Mouse (Mus musculus): Measurements from ENCODE around the gene Aip. TPM values are rescaled to one million over a fixed set of nuclear protein-coding genes. Genes with fewer than 3 reads are reported as not detected.
A peak's percentile ranks its signal among the peaks of the same experiment; 100 is the strongest.
"Not testable (repeated sequence)": the region's sequence is repeated elsewhere in the genome, so short reads cannot be mapped to it uniquely, and the experiment has no call there.

Aip gene
- total RNA-seq, 1 experiment, result 26.9 TPM

DNA sequence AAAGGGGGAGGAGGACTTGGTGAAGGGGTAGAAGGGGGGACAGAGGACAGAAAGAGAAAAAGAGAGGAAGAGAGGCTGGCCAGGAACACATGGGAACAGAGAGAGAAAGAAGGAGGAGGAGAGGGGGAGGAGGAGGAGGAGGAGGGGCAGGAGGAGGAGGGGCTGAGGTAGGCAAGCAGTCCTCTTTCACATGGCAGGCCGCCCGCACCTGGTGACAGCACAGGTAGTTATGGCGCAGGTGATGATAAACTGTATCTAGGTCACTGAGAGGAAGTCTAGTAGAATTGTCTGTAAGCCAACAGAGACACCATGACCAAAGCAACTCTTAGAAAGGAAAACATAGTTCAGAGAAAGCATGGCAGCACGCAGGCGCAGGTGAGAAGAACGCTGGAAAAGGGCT, 54.3 kb downstream of the Aip start:
- Histone ChIP-seq H3K27ac (ENCODE audit: insufficient read depth, low read depth, low read length, poor library complexity, severe bottlenecking) (no peak overlapping the region), H3K36me3 (ENCODE audit: control insufficient read depth, insufficient read depth, low read length, poor library complexity, severe bottlenecking) (no peaks in the 10 kb centered on the region), H3K9ac (ENCODE audit: insufficient read depth, low read depth, low read length, poor library complexity, severe bottlenecking) (no peak overlapping the region), H3K4me1 (ENCODE audit: control insufficient read depth in 2 of 2, insufficient read depth in 2 of 2, low read length in 2 of 2, poor library complexity in 1 of 2) (0 out of 4 replicates have a peak, but pooled peaks cover 0 to 5% of the 10 kb centered on the region in 2 experiments), H3K4me3 (ENCODE audit: insufficient read depth in 1 of 2, low read depth in 1 of 2, low read length in 2 of 2, poor library complexity in 1 of 2, severe bottlenecking in 1 of 2) (no peak overlapping the region), H3K9me3 (ENCODE audit: control insufficient read depth, insufficient read depth, low read depth, low read length) (no peaks in the 10 kb centered on the region)
- TF ChIP-seq ZC3H11A (IDR thresholded peaks at IDR 0.05; ENCODE audit: borderline replicate concordance, low read depth, low read length) (no peak), MAFK (IDR thresholded peaks at IDR 0.05; ENCODE audit: insufficient read depth, low read depth, low read length) (no peak), ZNF384 (IDR thresholded peaks at IDR 0.05; ENCODE audit: low read depth, low read length) (no peak), CHD2 (IDR thresholded peaks at IDR 0.05; ENCODE audit: low read depth, low read length) (no peak), HCFC1 (IDR thresholded peaks at IDR 0.05; ENCODE audit: borderline replicate concordance, insufficient read depth, low read length) (no peak)
- no peak for DNase-seq (ENCODE audit: low read depth, low spot score)
- in situ Hi-C loops (cut with MboI; ENCODE audit: low sequenced_read_pairs in 2 of 2, unreplicated experiment in 2 of 2), result no loop called here

DNA sequence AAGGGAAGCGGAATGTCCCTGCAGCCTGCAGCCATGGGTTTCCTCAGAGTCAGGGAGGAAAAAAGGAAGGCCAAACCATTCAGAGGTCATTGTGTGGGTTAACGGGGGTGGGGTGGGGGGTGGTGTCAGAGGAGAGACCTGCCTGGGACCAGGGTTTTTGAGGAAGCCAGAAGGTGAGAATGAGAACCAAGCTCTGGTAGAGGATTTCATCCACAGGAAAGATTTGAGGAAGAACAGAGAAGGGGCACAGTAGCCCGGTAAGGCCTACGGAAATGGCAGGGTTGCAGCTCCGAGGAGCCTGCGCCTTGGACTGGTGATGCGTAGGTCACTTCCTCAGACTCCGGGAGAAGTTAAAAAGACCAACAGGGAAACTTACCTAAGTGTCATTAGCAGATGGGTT, 54.9 kb downstream of the Aip start:
- no peak for TF ChIP-seq CHD2 (IDR thresholded peaks at IDR 0.05; ENCODE audit: low read depth, low read length)
- TF ChIP-seq MAFK (IDR thresholded peaks at IDR 0.05; ENCODE audit: insufficient read depth, low read depth, low read length), result no peak
- no peak for TF ChIP-seq ZNF384 (IDR thresholded peaks at IDR 0.05; ENCODE audit: low read depth, low read length)
- no peak for TF ChIP-seq ZC3H11A (IDR thresholded peaks at IDR 0.05; ENCODE audit: borderline replicate concordance, low read depth, low read length)
- no peak for TF ChIP-seq HCFC1 (IDR thresholded peaks at IDR 0.05; ENCODE audit: borderline replicate concordance, insufficient read depth, low read length)
- H3K9ac ChIP-seq (ENCODE audit: insufficient read depth, low read depth, low read length, poor library complexity, severe bottlenecking), result no peak overlapping the region
- 0 out of 4 replicates have a peak, but pooled peaks cover 0 to 5% of the 10 kb centered on the region in 2 experiments for H3K4me1 ChIP-seq (ENCODE audit: control insufficient read depth in 2 of 2, insufficient read depth in 2 of 2, low read length in 2 of 2, poor library complexity in 1 of 2)
- H3K4me3 ChIP-seq (ENCODE audit: insufficient read depth in 1 of 2, low read depth in 1 of 2, low read length in 2 of 2, poor library complexity in 1 of 2, severe bottlenecking in 1 of 2), result peak overlapping the region in 1 of 2 experiments; percentile 22; a peak in 1 of 4 replicates
- in situ Hi-C loops (cut with MboI; ENCODE audit: low sequenced_read_pairs in 2 of 2, unreplicated experiment in 2 of 2), result no loop called here
- no peaks in the 10 kb centered on the region for H3K9me3 ChIP-seq (ENCODE audit: control insufficient read depth, insufficient read depth, low read depth, low read length)
- no peak for DNase-seq (ENCODE audit: low read depth, low spot score)
- no peaks in the 10 kb centered on the region for H3K36me3 ChIP-seq (ENCODE audit: control insufficient read depth, insufficient read depth, low read length, poor library complexity, severe bottlenecking)
- H3K27ac ChIP-seq (ENCODE audit: insufficient read depth, low read depth, low read length, poor library complexity, severe bottlenecking), result no peak overlapping the region

DNA sequence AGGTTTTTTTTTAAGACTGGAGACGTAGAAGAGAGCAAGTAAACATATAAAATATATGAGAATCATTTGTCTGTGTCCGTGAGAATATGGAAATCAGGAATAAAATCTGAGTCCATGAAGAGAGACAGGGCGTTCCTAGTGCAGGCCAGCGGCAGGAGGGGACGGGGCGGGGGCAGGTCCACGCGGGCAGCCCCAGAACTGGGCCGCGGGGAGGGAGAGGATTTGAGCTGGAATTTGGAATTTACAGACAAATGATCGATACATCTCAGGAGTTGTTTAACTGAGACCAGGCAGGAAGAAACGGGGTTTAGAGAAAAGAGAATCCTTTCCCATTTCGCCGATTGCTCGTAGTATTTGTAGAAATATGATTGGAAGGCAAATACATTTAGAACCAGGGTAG, 55.3 kb downstream of the Aip start:
- no peak for DNase-seq (ENCODE audit: low read depth, low spot score)
- in situ Hi-C loops (cut with MboI; ENCODE audit: low sequenced_read_pairs in 2 of 2, unreplicated experiment in 2 of 2), result no loop called here

GRCm38 (mm10) chr19:4068717-4069410, 56.8 kb downstream of the Aip start:
- Histone ChIP-seq H3K4me3 (ENCODE audit: insufficient read depth in 1 of 2, low read depth in 1 of 2, low read length in 2 of 2, poor library complexity in 1 of 2, severe bottlenecking in 1 of 2) (no peak overlapping the region), H3K36me3 (ENCODE audit: control insufficient read depth, insufficient read depth, low read length, poor library complexity, severe bottlenecking) (no peaks in the 10 kb centered on the region), H3K27ac (ENCODE audit: insufficient read depth, low read depth, low read length, poor library complexity, severe bottlenecking) (no peak overlapping the region), H3K9ac (ENCODE audit: insufficient read depth, low read depth, low read length, poor library complexity, severe bottlenecking) (no peak overlapping the region), H3K4me1 (ENCODE audit: control insufficient read depth in 2 of 2, insufficient read depth in 2 of 2, low read length in 2 of 2, poor library complexity in 1 of 2) (0 out of 4 replicates have a peak, but pooled peaks cover 0 to 5% of the 10 kb centered on the region in 2 experiments), H3K9me3 (ENCODE audit: control insufficient read depth, insufficient read depth, low read depth, low read length) (no peaks in the 10 kb centered on the region)
- in situ Hi-C loops (cut with MboI; ENCODE audit: low sequenced_read_pairs in 2 of 2, unreplicated experiment in 2 of 2), result no loop called here
- DNase-seq (ENCODE audit: low read depth, low spot score), result no peak
- TF ChIP-seq ZNF384 (IDR thresholded peaks at IDR 0.05; ENCODE audit: low read depth, low read length), result no peak

More for the DNA sequence above, 55.3 kb downstream of the Aip start:
- H3K36me3 ChIP-seq (ENCODE audit: control insufficient read depth, insufficient read depth, low read length, poor library complexity, severe bottlenecking), result no peaks in the 10 kb centered on the region
- 0 out of 4 replicates have a peak, but pooled peaks cover 0 to 5% of the 10 kb centered on the region in 2 experiments for H3K4me1 ChIP-seq (ENCODE audit: control insufficient read depth in 2 of 2, insufficient read depth in 2 of 2, low read length in 2 of 2, poor library complexity in 1 of 2)
- H3K4me3 ChIP-seq (ENCODE audit: insufficient read depth in 1 of 2, low read depth in 1 of 2, low read length in 2 of 2, poor library complexity in 1 of 2, severe bottlenecking in 1 of 2), result peak overlapping the region in 1 of 2 experiments; percentile 22; a peak in 1 of 4 replicates
- TF ChIP-seq HCFC1 (IDR thresholded peaks at IDR 0.05; ENCODE audit: borderline replicate concordance, insufficient read depth, low read length) (no peak), CHD2 (IDR thresholded peaks at IDR 0.05; ENCODE audit: low read depth, low read length) (no peak), ZC3H11A (IDR thresholded peaks at IDR 0.05; ENCODE audit: borderline replicate concordance, low read depth, low read length) (no peak), ZNF384 (IDR thresholded peaks at IDR 0.05; ENCODE audit: low read depth, low read length) (no peak), MAFK (IDR thresholded peaks at IDR 0.05; ENCODE audit: insufficient read depth, low read depth, low read length) (no peak)
- no peak overlapping the region for H3K27ac ChIP-seq (ENCODE audit: insufficient read depth, low read depth, low read length, poor library complexity, severe bottlenecking)
- H3K9ac ChIP-seq (ENCODE audit: insufficient read depth, low read depth, low read length, poor library complexity, severe bottlenecking), result no peak overlapping the region
- no peaks in the 10 kb centered on the region for H3K9me3 ChIP-seq (ENCODE audit: control insufficient read depth, insufficient read depth, low read depth, low read length)

DNA sequence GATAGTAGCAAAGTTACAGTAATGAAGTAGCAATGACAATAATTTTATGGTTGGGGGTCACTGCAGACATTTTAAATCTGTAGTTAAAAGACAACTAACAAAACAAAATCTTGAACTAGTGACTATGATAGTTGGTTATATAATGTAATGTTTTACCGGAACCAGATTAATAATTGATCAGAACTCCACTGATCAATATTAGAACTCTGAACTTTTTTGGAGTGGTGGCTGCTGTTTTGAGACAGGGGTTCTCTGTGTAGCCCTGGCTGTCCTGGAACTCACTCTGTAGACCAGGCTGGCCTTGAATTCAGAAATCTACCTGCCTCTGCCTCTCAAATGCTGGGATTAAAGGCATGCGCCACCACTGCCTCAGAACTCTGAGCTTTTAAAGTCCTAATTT, 57.4 kb downstream of the Aip start:
- H3K36me3 ChIP-seq (ENCODE audit: control insufficient read depth, insufficient read depth, low read length, poor library complexity, severe bottlenecking); H3K4me3 ChIP-seq (ENCODE audit: insufficient read depth in 1 of 2, low read depth in 1 of 2, low read length in 2 of 2, poor library complexity in 1 of 2, severe bottlenecking in 1 of 2); H3K27ac ChIP-seq (ENCODE audit: insufficient read depth, low read depth, low read length, poor library complexity, severe bottlenecking); H3K9me3 ChIP-seq (ENCODE audit: control insufficient read depth, insufficient read depth, low read depth, low read length); DNase-seq (ENCODE audit: low read depth, low spot score); H3K9ac ChIP-seq (ENCODE audit: insufficient read depth, low read depth, low read length, poor library complexity, severe bottlenecking); H3K4me1 ChIP-seq (ENCODE audit: control insufficient read depth in 2 of 2, insufficient read depth in 2 of 2, low read length in 2 of 2, poor library complexity in 1 of 2); in situ Hi-C loops (cut with MboI; ENCODE audit: low sequenced_read_pairs in 2 of 2, unreplicated experiment in 2 of 2): not testable (repeated sequence)
